Mouse (Mus musculus) brain, embryonic 14.5 days (tissue): ENCODE results near the gene Picalm.

Source experiments
- CTCF ChIP-seq: fragments of 200-500 bp; IDR thresholded peaks from 2 replicates; pipeline ENCODE4 v1.5.1; 2012; ENCODE audit warnings: inconsistent platforms, mild to moderate bottlenecking, moderate library complexity, borderline replicate concordance; ENCODE audit not compliant: insufficient read depth, insufficient read length; ENCODE audit errors: extremely low read depth
- POLR2A ChIP-seq: fragments of 200-500 bp; IDR thresholded peaks from 2 replicates; pipeline ENCODE4 v1.6.1; 2012; ENCODE audit warnings: mild to moderate bottlenecking, inconsistent platforms, borderline replicate concordance; ENCODE audit not compliant: poor library complexity, insufficient read depth, insufficient read length, severe bottlenecking; ENCODE audit errors: extremely low read depth

- TF ChIP-seq CTCF (no peak), POLR2A (no peak)
These were observed 113.6 kb downstream of the Picalm start for GRCm38 (mm10) chr7:90243643-90244042.
